Mouse (Mus musculus) kidney, adult 11 months (tissue): ENCODE data around the gene Ap2a2.
A peak's percentile ranks its signal among the peaks of the same experiment; 100 is the strongest.
"Not testable (repeated sequence)": the region's sequence is repeated elsewhere in the genome, so short reads cannot be mapped to it uniquely, and the experiment has no call there.

ENCODE experiments used
- DNase-seq: peaks from one replicate; pipeline ENCODE4 v3.0.0; 2022

Gene Ap2a2

DNA sequence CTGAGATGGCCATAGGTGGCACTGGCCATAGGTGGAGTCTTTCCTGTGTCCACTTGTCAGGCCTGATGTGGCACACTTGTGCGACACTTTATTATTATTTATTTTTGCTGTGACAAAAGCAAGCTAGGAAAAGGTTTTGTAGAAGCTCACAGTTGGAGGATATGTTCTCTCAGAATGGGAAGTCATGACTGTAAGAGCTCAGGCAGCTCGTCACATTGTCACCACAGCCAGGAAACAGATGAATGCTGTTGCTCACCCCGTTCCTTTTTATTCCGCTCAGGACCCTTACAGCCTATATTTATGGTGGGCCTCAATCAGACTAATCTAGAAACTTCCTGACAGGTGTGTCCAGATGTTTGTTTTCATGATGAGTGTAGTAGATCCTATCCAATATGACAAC is 1.5 kb upstream of the Ap2a2 start:
- DNase-seq = no peak

- no peak for DNase-seq
Measured at GRCm38 (mm10) chr7:141562421-141562851, 463 bp downstream of the Ap2a2 start.

DNA sequence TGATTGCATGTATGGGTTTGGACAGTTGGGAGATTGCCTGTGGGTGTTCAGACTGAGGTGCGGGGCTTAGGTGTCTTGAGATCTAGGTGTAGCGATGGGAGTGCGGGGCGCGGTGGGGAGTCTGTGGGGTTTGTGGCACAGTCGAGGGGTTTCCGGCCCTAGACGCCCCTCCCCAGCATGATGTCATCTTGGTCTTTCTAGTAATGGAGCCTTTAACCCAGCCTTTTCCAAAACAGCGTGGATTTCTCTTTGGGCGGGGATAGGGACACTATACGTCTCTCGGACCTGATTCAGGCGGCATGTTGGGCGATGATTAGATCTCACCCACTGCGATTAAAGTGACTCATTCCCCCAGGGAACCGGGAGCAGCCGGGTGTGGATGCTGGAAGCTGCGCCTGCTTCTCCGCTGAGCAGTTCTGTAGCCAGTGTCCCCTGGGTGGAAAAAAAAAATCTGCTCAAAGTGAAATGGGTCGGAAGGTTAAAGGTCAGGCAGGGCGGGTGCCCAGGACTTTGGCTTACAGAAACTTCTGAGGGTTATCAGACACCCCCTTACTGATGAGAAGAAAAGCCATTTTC is 967 bp downstream of the Ap2a2 start:
- peak; percentile 75 for DNase-seq

DNA sequence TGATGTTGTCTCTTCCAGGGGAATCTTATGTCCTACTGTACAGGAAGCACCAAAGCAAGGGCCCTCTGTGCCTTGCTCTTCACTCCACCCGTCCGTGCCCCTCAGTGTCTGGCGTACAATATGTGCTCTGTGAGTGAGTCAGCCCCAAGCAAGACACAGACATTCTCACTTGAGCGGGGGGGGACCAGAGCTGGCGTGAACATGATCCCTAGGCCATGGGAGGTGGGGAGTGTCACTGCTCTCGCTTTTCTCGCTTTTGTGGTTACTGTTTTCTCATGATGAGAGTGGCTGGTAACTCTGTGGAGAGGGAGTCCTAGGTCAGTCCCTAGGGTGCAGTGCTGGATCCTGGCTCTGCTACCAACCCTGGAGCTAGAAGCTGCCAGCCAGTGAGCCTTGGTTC is 2.6 kb downstream of the Ap2a2 start:
- DNase-seq = no peak

- DNase-seq = no peak
Measured at GRCm38 (mm10) chr7:141566587-141566986, 4.6 kb downstream of the Ap2a2 start.

- no peak for DNase-seq
Measured at GRCm38 (mm10) chr7:141569283-141569803, 7.4 kb downstream of the Ap2a2 start.

DNA sequence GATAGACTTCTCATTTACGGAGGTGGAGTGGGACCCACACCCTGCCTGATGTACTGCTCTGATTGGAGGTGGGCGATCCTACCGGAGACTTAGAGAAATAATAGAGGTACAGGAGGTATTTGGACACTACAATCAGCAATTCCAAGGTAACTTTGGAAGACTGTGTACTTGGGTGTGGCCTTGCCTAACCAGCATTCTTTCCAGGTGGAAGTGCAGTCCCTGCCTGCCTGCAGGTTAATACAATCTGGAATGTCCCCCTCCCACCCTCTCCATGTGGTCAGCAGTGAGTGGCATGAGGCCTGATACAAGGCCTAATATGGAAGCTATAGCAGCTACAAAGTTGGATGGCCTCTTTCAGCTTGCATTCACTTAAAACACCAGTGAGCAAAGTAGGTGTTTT is 7.9 kb downstream of the Ap2a2 start:
- DNase-seq = no peak

- DNase-seq = no peak
Measured at GRCm38 (mm10) chr7:141570625-141571295, 8.8 kb downstream of the Ap2a2 start.

- DNase-seq = no peak
Measured at GRCm38 (mm10) chr7:141574041-141574440, 12.1 kb downstream of the Ap2a2 start.

DNA sequence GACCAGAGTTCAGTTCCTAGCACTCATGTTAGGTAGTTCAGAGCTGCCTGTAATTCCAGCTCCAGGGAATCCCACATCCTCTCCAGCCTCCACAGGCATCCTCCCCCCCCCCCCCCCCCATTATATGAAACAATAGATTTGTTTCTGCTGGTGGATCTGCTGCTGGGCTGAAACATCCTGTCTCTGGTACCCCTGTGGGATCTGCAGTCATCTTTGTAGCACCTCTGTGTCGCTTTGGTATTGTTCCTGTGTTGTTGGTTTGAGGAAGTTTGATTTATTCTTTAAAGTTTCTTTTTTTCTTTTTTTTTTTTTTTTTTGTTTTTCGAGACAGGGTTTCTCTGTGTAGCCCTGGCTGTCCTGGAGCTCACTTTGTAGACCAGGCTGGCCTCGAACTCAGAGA is 13.5 kb downstream of the Ap2a2 start:
- no peak for DNase-seq

- no peak for DNase-seq
Measured at GRCm38 (mm10) chr7:141577801-141578200, 15.8 kb downstream of the Ap2a2 start.

- DNase-seq = no peak
Measured at GRCm38 (mm10) chr7:141578511-141578910, 16.5 kb downstream of the Ap2a2 start.

GRCm38 (mm10) chr7:141578943-141579342 is 17.0 kb downstream of the Ap2a2 start:
- DNase-seq = no peak

GRCm38 (mm10) chr7:141581323-141581722 is 19.4 kb downstream of the Ap2a2 start:
- peak; percentile 96 for DNase-seq

- DNase-seq = no peak
Measured at GRCm38 (mm10) chr7:141584048-141584841, 22.3 kb downstream of the Ap2a2 start.

DNA sequence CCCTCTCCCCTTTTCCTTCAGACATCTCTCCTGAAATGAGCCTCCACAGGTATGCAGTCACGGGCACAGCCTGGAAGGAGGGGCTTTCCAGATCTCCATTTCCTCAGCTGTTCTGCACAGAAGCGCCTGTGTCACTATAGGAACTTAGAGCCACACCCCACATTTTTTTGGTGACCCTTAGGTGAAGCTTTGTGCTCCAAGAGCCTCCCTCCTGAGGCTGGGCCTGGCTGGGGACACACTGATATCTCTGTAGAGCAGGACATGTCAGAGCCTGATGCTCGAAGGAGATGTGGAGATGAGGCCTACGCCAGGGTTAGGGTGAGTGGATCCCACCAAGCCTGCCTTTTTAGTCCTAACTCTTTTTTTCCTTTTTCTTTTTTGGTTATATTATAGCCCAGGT is 23.3 kb downstream of the Ap2a2 start:
- DNase-seq = no peak

DNA sequence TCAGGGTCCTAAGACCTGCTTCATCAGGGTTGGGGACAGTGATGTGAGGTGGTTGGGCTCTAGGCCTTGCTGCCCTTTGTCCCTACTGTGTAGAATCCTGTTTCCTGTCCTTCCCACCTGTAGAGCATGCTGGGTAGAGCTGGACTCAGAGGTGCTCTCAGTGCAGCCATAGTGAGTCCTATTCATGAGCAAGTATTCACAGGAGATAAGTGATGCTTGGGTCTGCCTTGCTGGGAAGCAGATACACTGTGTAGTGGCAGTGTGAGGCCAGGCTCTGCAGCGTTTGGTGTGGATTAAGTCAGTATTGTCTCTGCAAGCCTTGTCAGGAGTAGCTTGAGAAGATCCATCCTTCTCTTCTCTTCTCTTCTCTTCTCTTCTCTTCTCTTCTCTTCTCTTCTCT is 23.9 kb downstream of the Ap2a2 start:
- DNase-seq = no peak

- peak; percentile 67 for DNase-seq
Measured at GRCm38 (mm10) chr7:141588890-141589289, 26.9 kb downstream of the Ap2a2 start.

GRCm38 (mm10) chr7:141590249-141590648 is 28.3 kb downstream of the Ap2a2 start:
- not testable (repeated sequence) for DNase-seq

GRCm38 (mm10) chr7:141590959-141591358 is 29.0 kb downstream of the Ap2a2 start:
- DNase-seq = peak; percentile 60

DNA sequence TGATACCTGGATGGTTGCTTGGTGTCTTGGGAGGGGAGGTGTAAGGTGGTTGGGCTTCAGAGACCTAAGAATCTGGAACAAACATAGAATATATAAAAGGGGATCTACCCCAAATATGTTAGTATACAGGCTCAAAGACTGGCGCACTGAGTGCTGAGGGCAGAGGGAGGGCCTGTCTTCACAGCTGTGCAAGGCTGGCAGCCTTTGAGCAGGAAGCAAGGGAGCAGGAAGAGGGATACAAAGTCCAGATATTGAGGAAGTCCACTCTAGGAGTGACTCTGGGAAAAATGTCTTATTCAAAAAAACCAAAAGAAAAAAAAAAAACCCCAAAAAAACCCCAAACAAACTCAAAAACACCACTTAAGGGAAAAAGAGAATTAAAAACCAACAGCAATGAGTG is 30.1 kb downstream of the Ap2a2 start:
- DNase-seq = no peak

DNA sequence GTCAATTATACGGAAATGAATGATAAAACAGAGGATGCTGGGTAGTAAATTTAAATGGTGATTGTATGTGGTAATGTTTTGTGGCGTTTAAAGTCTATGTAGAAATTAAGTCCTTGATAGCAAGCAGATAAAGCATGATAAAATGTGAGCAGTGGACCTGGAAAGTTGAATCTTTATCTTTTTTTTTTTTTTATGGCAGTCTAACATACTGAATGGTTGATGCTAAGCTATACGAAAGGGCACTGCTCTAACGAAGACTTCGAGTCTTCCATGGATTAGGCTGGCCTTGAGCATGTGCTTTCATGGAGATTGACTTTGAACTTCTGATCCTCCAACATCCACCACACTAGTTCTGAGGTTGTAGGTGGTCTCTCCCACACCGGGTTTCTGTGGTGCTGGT is 31.1 kb downstream of the Ap2a2 start:
- no peak for DNase-seq

GRCm38 (mm10) chr7:141596971-141597370 is 35.0 kb downstream of the Ap2a2 start:
- no peak for DNase-seq

GRCm38 (mm10) chr7:141597563-141597962 is 35.6 kb downstream of the Ap2a2 start:
- DNase-seq = no peak
